Mouse (Mus musculus) hindbrain, embryonic 16.5 days (tissue): ENCODE measurements around the gene Adgrl3. TPM values are rescaled to one million over a fixed set of nuclear protein-coding genes. Genes with fewer than 3 reads are reported as not detected.

Source experiments
- ATAC-seq: fragments of 200-750 bp; cut with Nextera tagmentation; 2 replicates; pipeline ENCODE4 v1.8.0; 2017; ENCODE audit warnings: moderate TSS enrichment, moderate library complexity
- H3K27ac ChIP-seq: fragments of 300-500 bp; sonication (generic); 2 replicates; pipeline ENCODE4 v1.5.1; 2014; ENCODE audit warnings: low read depth, mild to moderate bottlenecking, control low read depth, low read length, moderate library complexity
- H3K27me3 ChIP-seq: fragments of 300-500 bp; sonication (generic); replicated peaks from 2 replicates; pipeline ENCODE4 v1.6.1; 2014; ENCODE audit warnings: low read length; ENCODE audit not compliant: control insufficient read depth, insufficient read depth
- H3K36me3 ChIP-seq: fragments of 300-500 bp; sonication (generic); 2 replicates; pipeline ENCODE4 v1.6.1; 2014; ENCODE audit warnings: mild to moderate bottlenecking, low read length, moderate library complexity, mixed read lengths; ENCODE audit not compliant: control insufficient read depth, insufficient read depth
- H3K4me1 ChIP-seq: fragments of 300-500 bp; sonication (generic); 2 replicates; pipeline ENCODE4 v1.6.1; 2014; ENCODE audit warnings: low read depth, low read length; ENCODE audit not compliant: control insufficient read depth, insufficient read depth
- H3K4me2 ChIP-seq: fragments of 300-500 bp; sonication (generic); 2 replicates; pipeline ENCODE4 v1.6.1; 2014; ENCODE audit warnings: mild to moderate bottlenecking, low read length, control low read depth, moderate library complexity
- H3K4me3 ChIP-seq: fragments of 300-500 bp; sonication (generic); 2 replicates; pipeline ENCODE4 v1.5.1; 2014; ENCODE audit warnings: mild to moderate bottlenecking, low read length, control low read depth, moderate library complexity
- H3K9ac ChIP-seq: fragments of 300-500 bp; sonication (generic); 2 replicates; pipeline ENCODE4 v1.6.1; 2014; ENCODE audit warnings: low read depth, mild to moderate bottlenecking, control low read depth, low read length, moderate library complexity
- H3K9me3 ChIP-seq: fragments of 300-500 bp; sonication (generic); 2 replicates; pipeline ENCODE4 v1.6.1; 2014; ENCODE audit warnings: mild to moderate bottlenecking, low read length, moderate library complexity; ENCODE audit not compliant: control insufficient read depth
- WGBS: fragments of 180-500 bp; shearing (Covaris S2); extraction: QIAGEN DNeasy Blood & Tissue Kit; methylation state at CpG from one replicate; pipeline ENCODE4 v1.1.7; 2014; 5-methylcytosine and 5-hydroxymethylcytosine counted together
- polyA plus RNA-seq: library from polyadenylated mRNA; unstranded; fragments of >200 nt; fragmentation: Nextera tagmentation; extraction: Ambion mirVana; gene quantifications from 2 replicates; pipeline ENCODE4 v1.2.1, GENCODE M21; 2015

Gene Adgrl3
- polyA plus RNA-seq, 1 experiment from 2014 or later = 67.2 TPM

DNA sequence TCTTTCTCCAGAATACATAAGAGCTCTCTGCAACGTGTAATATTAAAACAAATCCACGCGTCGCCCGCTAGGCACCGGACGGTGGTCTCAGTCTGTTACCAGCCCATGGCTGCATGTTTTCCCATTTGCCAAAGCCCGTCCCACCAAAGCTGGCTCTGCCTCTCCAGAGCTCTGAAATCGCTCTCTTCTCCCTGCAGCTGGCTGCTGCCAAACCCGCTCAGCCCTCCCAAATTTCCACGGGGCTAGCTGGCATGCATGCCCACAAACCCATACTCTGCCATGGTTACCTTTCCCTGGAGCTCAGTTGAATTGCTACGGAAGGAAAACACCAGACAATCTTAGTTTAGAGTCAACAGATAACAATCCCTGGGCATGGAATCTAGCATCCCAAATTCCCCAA lies 139.1 kb downstream of the Adgrl3 start:
- ATAC-seq = 0 out of 2 replicates have a peak, but pooled peaks have one; percentile 43
- Histone ChIP-seq H3K9ac (no peak overlapping the region), H3K4me3 (no peak overlapping the region), H3K9me3 (no peaks in the 10 kb centered on the region), H3K36me3 (no peaks in the 10 kb centered on the region), H3K27ac (no peak overlapping the region), H3K4me1 (peaks cover 12% of the 10 kb centered on the region), H3K4me2 (no peak overlapping the region), H3K27me3 (no peaks in the 10 kb centered on the region)
- WGBS = 82% methylated on average over 12 of the region's 12 CpGs

- H3K27ac ChIP-seq = no peak overlapping the region
- 72% methylated on average over 6 of the region's 6 CpGs for WGBS
These were observed 140.5 kb downstream of the Adgrl3 start for GRCm38 (mm10) chr5:81160431-81160830.

DNA sequence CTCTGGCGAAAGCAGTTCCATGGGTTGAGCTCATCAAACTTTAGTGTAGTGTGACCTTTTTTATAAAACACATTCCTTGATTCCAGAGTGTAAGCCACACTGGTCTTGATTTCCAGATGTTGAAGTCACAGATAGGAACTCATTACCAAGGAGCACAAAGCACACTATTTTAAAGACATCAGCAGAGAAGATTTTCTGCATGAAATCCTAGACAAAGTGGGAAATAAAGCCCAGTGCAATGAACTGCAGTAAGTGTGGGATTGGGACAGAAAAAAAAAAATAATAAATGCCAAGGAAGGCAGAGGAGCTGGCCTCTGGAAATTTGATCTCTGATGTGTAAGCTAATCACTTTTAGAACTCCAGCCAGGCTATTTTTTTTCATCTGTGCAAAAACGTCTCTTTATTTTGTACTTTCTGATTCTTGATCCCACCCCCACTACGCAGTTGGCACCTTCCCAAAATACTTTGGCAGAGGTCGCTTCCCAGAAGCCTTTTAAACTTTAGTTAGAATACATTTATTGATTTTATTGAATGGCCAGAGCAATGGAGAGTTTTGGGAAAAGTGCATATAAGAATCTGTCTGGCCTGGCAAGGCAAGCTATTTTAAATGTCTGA lies 169.0 kb downstream of the Adgrl3 start:
- no peaks in the 10 kb centered on the region for H3K27me3 ChIP-seq
- no peak overlapping the region for H3K27ac ChIP-seq
- ATAC-seq = no peak
- H3K4me3 ChIP-seq = no peak overlapping the region
- peaks cover 3% of the 10 kb centered on the region; the same call in 1 of the 2 replicates for H3K4me1 ChIP-seq
- H3K4me2 ChIP-seq = no peak overlapping the region
- no peak overlapping the region for H3K9ac ChIP-seq
- 50% methylated on average over 4 of the region's 4 CpGs for WGBS
- H3K9me3 ChIP-seq = no peaks in the 10 kb centered on the region
- H3K36me3 ChIP-seq = no peaks in the 10 kb centered on the region

More at GRCm38 (mm10) chr5:81160431-81160830, 140.5 kb downstream of the Adgrl3 start:
- Histone ChIP-seq H3K9ac (no peak overlapping the region), H3K4me1 (peaks cover 12% of the 10 kb centered on the region), H3K27me3 (no peaks in the 10 kb centered on the region), H3K4me3 (no peak overlapping the region), H3K4me2 (no peak overlapping the region), H3K9me3 (no peaks in the 10 kb centered on the region), H3K36me3 (no peaks in the 10 kb centered on the region)
- no peak for ATAC-seq

GRCm38 (mm10) chr5:81200354-81200753 lies 180.4 kb downstream of the Adgrl3 start:
- no peak overlapping the region for H3K4me3 ChIP-seq
- H3K27ac ChIP-seq = no peak overlapping the region
- H3K9ac ChIP-seq = no peak overlapping the region
- H3K27me3 ChIP-seq = no peaks in the 10 kb centered on the region
- ATAC-seq = peak; percentile 9; the same call in 1 of the 2 replicates
- no peaks in the 10 kb centered on the region for H3K9me3 ChIP-seq
- H3K4me2 ChIP-seq = no peak overlapping the region
- 0 out of 2 replicates have a peak, but pooled peaks cover 2% of the 10 kb centered on the region for H3K4me1 ChIP-seq
- H3K36me3 ChIP-seq = no peaks in the 10 kb centered on the region

DNA sequence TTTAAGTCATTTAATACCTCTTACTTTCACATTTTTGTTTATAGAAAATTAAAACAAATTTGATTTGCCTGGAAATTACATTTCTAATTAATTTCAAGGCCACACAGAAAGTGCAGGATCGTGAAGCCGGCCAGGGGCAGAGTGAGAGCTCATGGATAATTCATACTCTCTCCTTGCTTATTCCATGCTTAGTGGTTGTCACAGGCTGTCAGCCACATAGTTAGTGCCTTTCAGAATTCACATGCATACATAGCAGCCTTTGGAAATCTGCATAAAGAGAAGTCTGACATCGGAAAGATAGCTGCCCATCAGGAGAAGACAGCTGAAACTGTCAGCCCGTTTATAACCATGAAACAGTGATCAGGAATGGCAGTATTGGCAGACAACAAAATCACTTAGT lies 181.9 kb downstream of the Adgrl3 start:
- no peak; the same call in 1 of the 2 replicates for ATAC-seq
- Histone ChIP-seq H3K9me3 (no peaks in the 10 kb centered on the region), H3K27me3 (no peaks in the 10 kb centered on the region), H3K27ac (no peak overlapping the region), H3K9ac (no peak overlapping the region), H3K4me2 (no peak overlapping the region), H3K4me1 (0 out of 2 replicates have a peak, but pooled peaks cover 2% of the 10 kb centered on the region), H3K36me3 (no peaks in the 10 kb centered on the region), H3K4me3 (no peak overlapping the region)
- WGBS = 22% methylated on average over 4 of the region's 4 CpGs

GRCm38 (mm10) chr5:81218500-81219057 lies 198.6 kb downstream of the Adgrl3 start:
- peak; percentile 89 for ATAC-seq
- no peaks in the 10 kb centered on the region for H3K9me3 ChIP-seq
- H3K9ac ChIP-seq = no peak overlapping the region
- H3K27ac ChIP-seq = no peak overlapping the region
- no peaks in the 10 kb centered on the region for H3K27me3 ChIP-seq
- H3K36me3 ChIP-seq = no peaks in the 10 kb centered on the region
- 37% methylated on average over 2 of the region's 2 CpGs for WGBS
- H3K4me2 ChIP-seq = no peak overlapping the region
- no peak overlapping the region for H3K4me3 ChIP-seq
- H3K4me1 ChIP-seq = peaks cover 3% of the 10 kb centered on the region; the same call in 1 of the 2 replicates

GRCm38 (mm10) chr5:81224465-81224864 lies 204.5 kb downstream of the Adgrl3 start:
- 78% methylated on average over 6 of the region's 6 CpGs for WGBS
- H3K4me1 ChIP-seq = no peaks in the 10 kb centered on the region

DNA sequence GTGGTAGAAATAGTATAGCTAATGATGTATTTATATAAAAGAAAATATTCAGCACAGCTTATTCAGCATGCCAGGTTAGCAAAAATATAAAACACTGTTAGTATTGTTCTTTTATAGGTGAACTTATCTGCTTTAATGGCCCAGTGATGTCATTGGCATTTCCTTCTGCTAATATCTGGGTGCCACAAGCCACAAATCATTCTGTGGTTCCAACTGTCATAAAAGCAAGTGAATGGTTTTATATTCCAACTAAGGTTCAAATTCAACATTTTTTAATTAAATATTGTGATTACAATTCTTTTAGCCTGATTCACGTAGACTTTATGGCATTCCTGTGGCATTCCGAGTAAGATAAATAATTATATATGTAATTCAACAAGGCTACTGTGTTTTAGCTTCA lies 205.5 kb downstream of the Adgrl3 start:
- H3K4me1 ChIP-seq = no peaks in the 10 kb centered on the region
- H3K27ac ChIP-seq = no peak overlapping the region
- H3K9me3 ChIP-seq = no peaks in the 10 kb centered on the region
- H3K27me3 ChIP-seq = no peaks in the 10 kb centered on the region
- H3K9ac ChIP-seq = no peak overlapping the region
- H3K36me3 ChIP-seq = no peaks in the 10 kb centered on the region
- 92% methylated on average over 2 of the region's 2 CpGs for WGBS
- no peak overlapping the region for H3K4me3 ChIP-seq
- ATAC-seq = no peak
- no peak overlapping the region for H3K4me2 ChIP-seq

More at GRCm38 (mm10) chr5:81224465-81224864, 204.5 kb downstream of the Adgrl3 start:
- Histone ChIP-seq H3K9me3 (no peaks in the 10 kb centered on the region), H3K27ac (no peak overlapping the region), H3K4me2 (no peak overlapping the region), H3K9ac (no peak overlapping the region), H3K4me3 (no peak overlapping the region), H3K36me3 (no peaks in the 10 kb centered on the region), H3K27me3 (no peaks in the 10 kb centered on the region)
- ATAC-seq = no peak

- H3K9me3 ChIP-seq = no peaks in the 10 kb centered on the region
- no peak overlapping the region for H3K27ac ChIP-seq
- ATAC-seq = no peak
These were observed 207.3 kb downstream of the Adgrl3 start for GRCm38 (mm10) chr5:81227256-81227655.

More at GRCm38 (mm10) chr5:81227256-81227655, 207.3 kb downstream of the Adgrl3 start:
- no peaks in the 10 kb centered on the region for H3K36me3 ChIP-seq
- H3K4me2 ChIP-seq = no peak overlapping the region
- H3K27me3 ChIP-seq = no peaks in the 10 kb centered on the region
- H3K9ac ChIP-seq = no peak overlapping the region
- no peaks in the 10 kb centered on the region for H3K4me1 ChIP-seq
- H3K4me3 ChIP-seq = no peak overlapping the region
